Mouse (Mus musculus) heart, adult 2 months (tissue): ENCODE results near the gene 4930568D16Rik.

Experiments used
- CTCF ChIP-seq: fragments of 200-600 bp; IDR thresholded peaks from 2 replicates; pipeline ENCODE4 v1.8.1; 2022; ENCODE audit warnings: antibody characterized with exemption, mild to moderate bottlenecking, moderate library complexity
- POLR2A ChIP-seq: fragments of 200-500 bp; IDR thresholded peaks from 2 replicates; pipeline ENCODE4 v1.6.1; 2011; ENCODE audit warnings: mild to moderate bottlenecking, low read depth, low read length, control low read depth; ENCODE audit not compliant: insufficient read depth

- TF ChIP-seq CTCF, result no peak
- no peak for TF ChIP-seq POLR2A
Measured at GRCm38 (mm10) chr2:35417231-35417630, 49.7 kb upstream of the 4930568D16Rik start.
